Mouse (Mus musculus): Measurements from ENCODE around the gene Dnajc15.

Gene Dnajc15

GRCm38 (mm10) chr14:77796506-77796905 lies 78.4 kb downstream of the Dnajc15 start:
- DNase-seq (ENCODE audit: low spot score): no peak

GRCm38 (mm10) chr14:77795240-77795639 lies 79.7 kb downstream of the Dnajc15 start:
- no peak for DNase-seq (ENCODE audit: low spot score)

- DNase-seq (ENCODE audit: low spot score): no peak
These were observed 80.5 kb downstream of the Dnajc15 start for GRCm38 (mm10) chr14:77794285-77794949.

GRCm38 (mm10) chr14:77792998-77793397 lies 81.9 kb downstream of the Dnajc15 start:
- no peak for DNase-seq (ENCODE audit: low spot score)

- no peak for DNase-seq (ENCODE audit: low spot score)
These were observed 91.7 kb downstream of the Dnajc15 start for GRCm38 (mm10) chr14:77783217-77783616.

- no peak for DNase-seq (ENCODE audit: low spot score)
These were observed 97.6 kb downstream of the Dnajc15 start for GRCm38 (mm10) chr14:77777365-77777764.

- DNase-seq (ENCODE audit: low spot score): no peak
These were observed 98.9 kb downstream of the Dnajc15 start for GRCm38 (mm10) chr14:77776005-77776531.

GRCm38 (mm10) chr14:77773331-77773730 lies 101.6 kb downstream of the Dnajc15 start:
- no peak for DNase-seq (ENCODE audit: low spot score)

GRCm38 (mm10) chr14:77771626-77772025 lies 103.3 kb downstream of the Dnajc15 start:
- no peak for DNase-seq (ENCODE audit: low spot score)
